Mouse (Mus musculus): ENCODE results near the gene Nr2c2.

DNA sequence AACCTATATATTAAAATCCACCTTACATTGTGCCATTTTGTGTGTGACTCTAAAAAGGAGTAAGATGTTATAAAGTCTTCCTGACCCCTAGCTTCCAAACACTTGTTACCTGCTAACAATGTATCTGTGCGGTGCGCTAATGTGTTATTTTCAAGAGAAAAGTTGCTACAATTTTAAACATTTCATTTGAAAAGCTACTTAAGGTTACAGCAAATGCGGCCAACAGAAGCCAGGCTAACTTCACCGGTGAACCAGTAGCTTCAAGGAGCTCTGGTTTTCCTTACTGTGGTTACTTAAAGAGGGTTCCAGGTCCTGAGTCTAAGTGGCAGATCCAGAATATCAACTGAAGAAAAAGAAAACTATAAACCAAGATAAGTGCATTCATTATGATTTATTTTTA is 1.2 kb upstream of the Nr2c2 start:
- TF ChIP-seq GATA1 (IDR thresholded peaks at IDR 0.05; ENCODE audit: borderline replicate concordance, low read length), result no peak
- no peak for TF ChIP-seq FLI1 (IDR thresholded peaks at IDR 0.05; ENCODE audit: low read length)

Data from megakaryocyte, embryonic 14.5 days (primary cell).